Mouse (Mus musculus) retina, adult 2 months (tissue): ENCODE results near the gene Tmem130.

Source experiments
- DNase-seq: peaks from one replicate; pipeline ENCODE4 v3.0.0-alpha.2; 2012; ENCODE audit warnings: low read depth, low spot score

The Tmem130 gene

GRCm38 (mm10) chr5:144733953-144734352 is 27.7 kb downstream of the Tmem130 start:
- peak; percentile 61 for DNase-seq

DNA sequence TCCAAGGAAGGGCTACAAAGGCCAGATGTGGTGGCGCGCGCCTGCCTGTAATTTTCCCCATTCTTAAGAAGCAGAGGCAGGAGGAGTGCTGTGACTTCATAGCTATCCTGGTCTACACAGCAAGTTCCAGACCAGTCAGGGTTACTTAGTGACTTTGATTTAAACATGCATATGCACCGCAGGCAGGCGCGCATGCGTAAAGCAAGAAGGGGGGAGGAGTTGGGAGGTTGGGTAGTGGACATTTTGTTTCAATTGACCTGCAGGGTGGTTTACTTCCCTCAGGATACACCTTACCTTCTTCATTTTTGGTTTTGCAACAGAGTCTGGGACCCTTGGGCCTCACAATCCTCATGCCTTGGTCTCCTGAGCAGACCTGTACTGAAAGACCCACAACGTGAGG is 32.4 kb downstream of the Tmem130 start:
- DNase-seq, result no peak

GRCm38 (mm10) chr5:144728237-144728636 is 33.4 kb downstream of the Tmem130 start:
- DNase-seq, result peak; percentile 30

- DNase-seq, result peak; percentile 36
Observed at GRCm38 (mm10) chr5:144727119-144727518, 34.5 kb downstream of the Tmem130 start.

DNA sequence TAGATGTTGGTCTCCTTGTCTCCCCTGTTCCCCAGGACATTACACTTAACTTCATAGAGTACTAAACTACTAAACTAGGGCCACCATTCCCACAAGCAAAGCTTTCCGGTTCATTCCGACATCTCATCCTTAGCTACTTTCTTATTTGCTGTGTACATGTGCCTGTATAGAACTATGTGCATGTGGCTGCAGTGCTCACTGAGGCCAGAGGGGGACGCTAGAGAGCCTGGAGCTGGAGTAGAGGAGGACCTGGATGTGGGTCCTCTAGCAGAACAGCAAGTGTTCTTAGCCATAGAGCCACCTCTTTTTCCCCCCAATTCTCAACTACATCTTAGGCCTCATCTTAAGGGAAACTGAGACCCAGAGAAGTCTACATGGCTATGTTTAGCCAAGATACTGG is 36.1 kb downstream of the Tmem130 start:
- DNase-seq, result no peak

GRCm38 (mm10) chr5:144724926-144725325 is 36.7 kb downstream of the Tmem130 start:
- no peak for DNase-seq

- DNase-seq, result no peak
Observed at GRCm38 (mm10) chr5:144720281-144720680, 41.3 kb downstream of the Tmem130 start.

DNA sequence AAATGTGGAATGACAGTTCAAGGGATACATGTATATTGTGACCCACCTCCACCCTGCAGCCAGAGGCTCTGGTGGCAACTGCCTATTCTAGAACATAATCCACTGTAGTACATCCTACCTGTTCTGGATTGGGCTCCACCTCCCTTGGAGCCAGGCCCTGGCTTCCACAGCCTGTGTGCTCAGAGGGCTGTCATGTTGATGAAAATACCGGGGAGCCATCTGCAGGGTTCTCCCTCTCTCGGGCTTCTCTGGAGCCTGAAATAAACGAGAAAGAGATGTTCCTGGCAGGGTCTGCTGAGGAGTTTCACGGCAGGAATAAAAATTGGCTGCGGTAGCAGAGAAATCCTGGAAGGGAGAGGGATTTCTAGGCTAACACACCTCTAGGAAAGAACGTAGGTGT is 41.8 kb downstream of the Tmem130 start:
- DNase-seq, result no peak

DNA sequence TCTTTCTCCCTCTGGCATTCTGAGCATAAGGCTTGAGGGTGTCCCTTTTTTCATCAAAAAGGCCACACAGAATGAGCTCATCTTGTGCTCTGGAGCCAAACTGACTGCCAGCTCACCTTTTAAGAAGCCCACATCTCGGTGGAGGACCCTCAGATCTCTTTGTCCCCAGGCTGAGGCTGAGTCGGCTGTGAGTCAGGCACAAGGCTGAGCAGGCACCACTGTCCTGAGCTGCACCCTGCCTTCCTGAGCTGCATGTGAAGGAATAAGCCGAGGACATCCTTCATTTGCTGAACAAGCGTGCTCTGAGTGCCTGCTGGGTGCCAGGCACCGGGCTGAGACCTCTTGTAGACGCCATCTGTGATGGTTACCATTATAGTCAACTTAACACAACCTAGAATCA is 44.4 kb downstream of the Tmem130 start:
- DNase-seq, result no peak

DNA sequence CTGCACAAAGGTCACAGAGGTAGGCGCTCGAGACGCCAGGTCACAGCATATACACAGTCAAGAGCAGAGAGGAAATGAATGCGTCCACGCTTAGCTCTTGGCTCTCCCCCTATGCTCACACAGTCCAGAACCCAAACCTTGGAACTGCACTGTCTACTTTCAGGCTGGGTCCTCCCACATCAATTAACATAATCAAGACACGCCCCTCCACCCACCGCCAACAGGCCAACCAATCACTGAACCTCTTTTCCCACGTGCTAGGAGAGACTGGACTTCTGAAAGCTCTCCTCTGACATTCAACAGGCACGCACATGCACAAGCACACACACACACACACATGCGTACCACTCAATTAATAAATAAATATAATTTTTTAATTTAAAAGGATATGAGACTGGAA is 48.2 kb downstream of the Tmem130 start:
- DNase-seq, result no peak

DNA sequence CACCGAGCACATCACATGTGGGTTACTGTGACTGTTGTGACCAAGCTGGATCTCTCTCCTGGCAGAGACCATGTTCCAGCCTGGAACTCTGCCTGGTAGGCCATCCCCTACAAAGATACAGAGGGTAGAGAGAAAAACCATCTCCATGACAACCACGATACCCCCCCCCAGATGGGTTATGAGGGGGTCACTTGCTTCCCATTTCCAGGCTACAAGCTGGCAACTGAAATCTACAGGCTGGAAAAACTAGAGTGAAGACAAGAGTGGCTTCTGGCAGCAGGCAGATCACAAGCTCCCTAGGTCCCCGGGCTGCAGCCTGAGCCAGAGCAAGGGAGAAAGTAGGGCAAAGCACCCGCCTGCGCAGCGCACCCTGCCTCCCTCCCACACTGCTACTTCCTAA is 54.0 kb downstream of the Tmem130 start:
- peak; percentile 26 for DNase-seq

DNA sequence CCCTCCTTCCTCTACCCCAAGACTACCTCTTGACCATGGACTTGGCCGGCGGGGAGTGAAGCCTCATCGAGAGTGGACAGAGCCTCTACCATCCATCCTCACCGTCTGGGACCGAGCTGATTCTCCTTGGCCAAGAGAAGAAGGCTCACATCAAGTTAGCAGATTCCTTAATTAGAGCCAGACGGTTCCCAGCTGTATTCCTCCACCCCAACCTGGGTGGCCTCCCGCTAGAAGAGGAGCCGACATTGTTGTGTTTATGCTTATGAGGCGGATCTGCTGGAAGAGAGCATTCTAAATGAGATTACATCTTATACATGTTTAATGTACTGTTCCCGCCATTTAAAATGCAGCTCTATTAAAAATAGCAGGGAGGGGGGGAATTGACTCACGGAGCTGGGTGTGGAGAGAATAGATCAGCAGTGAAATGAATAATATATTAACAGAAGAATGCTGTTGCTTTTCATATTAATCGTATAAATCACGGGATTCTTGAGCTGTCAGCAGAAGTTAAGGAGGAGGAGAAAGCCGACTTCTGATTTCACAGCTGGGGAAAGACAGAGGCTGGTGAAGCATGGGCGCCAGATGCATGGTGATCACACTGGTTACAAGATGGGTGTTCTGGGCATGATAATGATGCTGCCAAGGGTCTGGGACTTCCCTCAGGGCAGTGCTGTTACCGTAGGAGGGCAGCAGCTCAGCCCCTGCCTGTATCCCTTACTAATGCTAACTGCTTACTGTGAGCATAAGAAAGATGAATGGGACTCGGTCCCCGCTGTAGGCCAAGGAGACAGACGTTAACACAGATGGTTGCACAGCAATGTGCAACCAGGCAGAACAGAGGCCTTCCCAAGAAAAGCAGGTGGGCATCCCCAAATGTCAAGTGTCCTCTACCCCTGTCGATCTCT is 57.9 kb downstream of the Tmem130 start:
- DNase-seq, result no peak

GRCm38 (mm10) chr5:144695289-144696060 is 66.1 kb downstream of the Tmem130 start:
- DNase-seq, result no peak

DNA sequence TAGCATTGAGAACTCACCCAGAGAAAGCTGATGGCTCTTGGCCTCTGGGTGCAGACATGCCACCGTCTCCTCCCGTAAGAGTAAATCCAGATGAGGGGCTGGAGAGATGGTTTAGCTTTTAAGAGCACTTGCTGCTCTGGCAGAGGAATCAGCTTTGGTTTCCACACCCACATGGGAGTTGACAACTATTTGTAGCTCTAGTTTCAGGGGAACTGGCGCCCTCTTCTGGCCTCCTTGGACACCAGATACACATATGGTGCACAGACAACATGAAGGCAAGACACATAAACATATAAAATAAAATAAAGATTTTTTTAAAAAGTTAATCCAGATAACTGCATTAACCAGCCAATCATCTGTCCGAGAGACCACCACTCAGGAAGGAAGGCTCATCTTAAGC is 67.5 kb downstream of the Tmem130 start:
- DNase-seq, result no peak

GRCm38 (mm10) chr5:144691421-144691820 is 70.2 kb downstream of the Tmem130 start:
- no peak for DNase-seq

DNA sequence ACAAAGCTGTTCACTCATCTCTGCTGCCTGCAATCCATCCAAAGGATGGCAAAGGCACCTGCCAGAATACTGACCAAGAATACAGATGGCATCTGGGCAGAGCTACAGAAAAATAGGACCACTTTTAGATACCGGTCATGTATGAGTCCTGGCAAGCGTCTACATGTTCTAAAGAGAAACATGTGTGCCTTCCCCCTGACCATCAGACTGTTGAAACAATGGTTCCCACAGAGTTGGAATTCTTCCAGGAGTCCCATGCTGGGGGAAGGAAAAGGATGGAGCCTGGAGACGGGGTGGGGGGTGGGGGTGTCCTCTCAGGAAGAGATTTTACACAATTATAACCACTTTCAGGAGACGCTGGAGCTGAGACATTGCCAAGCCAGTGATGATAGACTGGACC is 73.2 kb downstream of the Tmem130 start:
- no peak for DNase-seq
